Mouse (Mus musculus): ENCODE measurements around the gene Reg3g. TPM values are rescaled to one million over a fixed set of nuclear protein-coding genes. Genes with fewer than 3 reads are reported as not detected.
"Not testable (repeated sequence)": the region's sequence is repeated elsewhere in the genome, so short reads cannot be mapped to it uniquely, and the experiment has no call there.

Gene Reg3g
- total RNA-seq, 1 experiment = not detected

DNA sequence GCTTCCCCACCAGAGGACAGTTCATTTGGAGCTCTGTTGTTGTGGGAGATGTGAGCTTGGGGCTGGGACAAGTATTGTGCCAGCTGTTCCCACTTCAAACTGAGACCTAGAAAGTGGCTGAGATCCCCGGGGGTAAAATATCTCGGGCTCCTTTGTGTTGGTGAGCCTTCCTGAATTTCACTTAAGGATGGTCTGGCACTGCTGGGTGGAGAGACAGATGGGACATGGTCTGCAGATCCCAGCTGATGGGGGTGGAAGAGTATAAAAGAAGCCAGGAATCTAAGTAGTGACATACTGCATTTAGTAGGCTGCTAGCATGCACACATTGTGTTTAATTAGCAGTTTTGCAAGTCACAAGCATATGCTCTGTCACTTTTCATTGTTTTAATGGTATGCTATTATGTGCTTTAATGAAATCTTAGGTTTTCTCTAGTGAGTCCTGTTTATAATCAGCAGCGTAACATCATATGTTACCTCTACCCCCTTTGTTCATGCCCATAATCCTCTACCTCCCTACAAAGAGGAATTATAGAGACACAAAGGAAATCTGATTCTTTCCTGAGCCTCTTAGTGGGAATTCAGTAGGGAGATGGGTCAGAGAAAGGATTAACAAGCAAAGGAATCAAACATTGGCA lies 8.4 kb downstream of the Reg3g start:
- H3K4me1 ChIP-seq (ENCODE audit: control insufficient read depth in 2 of 2, insufficient read depth in 2 of 2, low read length in 2 of 2, poor library complexity in 1 of 2) = no peaks in the 10 kb centered on the region
- H3K4me3 ChIP-seq (ENCODE audit: insufficient read depth in 1 of 2, low read depth in 1 of 2, low read length in 2 of 2, poor library complexity in 1 of 2, severe bottlenecking in 1 of 2) = no peak overlapping the region
- H3K36me3 ChIP-seq (ENCODE audit: control insufficient read depth, insufficient read depth, low read length, poor library complexity, severe bottlenecking) = no peaks in the 10 kb centered on the region
- in situ Hi-C loops (cut with MboI; ENCODE audit: low sequenced_read_pairs in 2 of 2, unreplicated experiment in 2 of 2) = no loop called here
- no peak overlapping the region for H3K9ac ChIP-seq (ENCODE audit: insufficient read depth, low read depth, low read length, poor library complexity, severe bottlenecking)
- no peak overlapping the region for H3K27ac ChIP-seq (ENCODE audit: insufficient read depth, low read depth, low read length, poor library complexity, severe bottlenecking)
- no peak for DNase-seq (ENCODE audit: low read depth, low spot score)
- H3K9me3 ChIP-seq (ENCODE audit: control insufficient read depth, insufficient read depth, low read depth, low read length) = no peaks in the 10 kb centered on the region
- no peak for TF ChIP-seq ZNF384 (IDR thresholded peaks at IDR 0.05; ENCODE audit: low read depth, low read length)
- no peak for TF ChIP-seq ZC3H11A (IDR thresholded peaks at IDR 0.05; ENCODE audit: borderline replicate concordance, low read depth, low read length)
- TF ChIP-seq CHD2 (IDR thresholded peaks at IDR 0.05; ENCODE audit: low read depth, low read length) = no peak
- no peak for TF ChIP-seq MAFK (IDR thresholded peaks at IDR 0.05; ENCODE audit: insufficient read depth, low read depth, low read length)

DNA sequence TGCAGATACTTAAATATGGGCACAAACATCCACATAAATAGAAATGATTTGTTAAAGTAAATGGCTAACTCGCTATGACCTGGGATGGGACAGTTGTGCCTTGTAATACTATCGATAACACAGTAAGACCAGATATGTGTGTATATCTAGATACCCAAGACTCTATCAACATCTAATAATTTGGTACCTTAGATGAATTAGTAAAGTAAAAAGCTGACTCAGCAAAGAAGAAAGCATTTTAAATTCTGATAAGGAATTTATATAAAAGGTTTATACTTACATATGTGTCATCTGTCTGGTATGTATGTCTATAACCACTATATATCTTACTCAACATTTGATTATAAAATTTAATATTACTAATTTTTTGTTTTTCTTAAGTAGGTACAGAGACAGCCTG lies 15.9 kb downstream of the Reg3g start:
- no peak for DNase-seq (ENCODE audit: low read depth, low spot score)
- no peaks in the 10 kb centered on the region for H3K36me3 ChIP-seq (ENCODE audit: control insufficient read depth, insufficient read depth, low read length, poor library complexity, severe bottlenecking)
- in situ Hi-C loops (cut with MboI; ENCODE audit: low sequenced_read_pairs in 2 of 2, unreplicated experiment in 2 of 2) = no loop called here
- H3K27ac ChIP-seq (ENCODE audit: insufficient read depth, low read depth, low read length, poor library complexity, severe bottlenecking) = no peak overlapping the region
- no peaks in the 10 kb centered on the region for H3K4me1 ChIP-seq (ENCODE audit: control insufficient read depth in 2 of 2, insufficient read depth in 2 of 2, low read length in 2 of 2, poor library complexity in 1 of 2)
- no peak overlapping the region for H3K4me3 ChIP-seq (ENCODE audit: insufficient read depth in 1 of 2, low read depth in 1 of 2, low read length in 2 of 2, poor library complexity in 1 of 2, severe bottlenecking in 1 of 2)
- no peaks in the 10 kb centered on the region for H3K9me3 ChIP-seq (ENCODE audit: control insufficient read depth, insufficient read depth, low read depth, low read length)
- no peak overlapping the region for H3K9ac ChIP-seq (ENCODE audit: insufficient read depth, low read depth, low read length, poor library complexity, severe bottlenecking)
- TF ChIP-seq ZNF384 (IDR thresholded peaks at IDR 0.05; ENCODE audit: low read depth, low read length) (no peak), CHD2 (IDR thresholded peaks at IDR 0.05; ENCODE audit: low read depth, low read length) (no peak), HCFC1 (IDR thresholded peaks at IDR 0.05; ENCODE audit: borderline replicate concordance, insufficient read depth, low read length) (no peak), ZC3H11A (IDR thresholded peaks at IDR 0.05; ENCODE audit: borderline replicate concordance, low read depth, low read length) (no peak), MAFK (IDR thresholded peaks at IDR 0.05; ENCODE audit: insufficient read depth, low read depth, low read length) (peak; percentile 74)

DNA sequence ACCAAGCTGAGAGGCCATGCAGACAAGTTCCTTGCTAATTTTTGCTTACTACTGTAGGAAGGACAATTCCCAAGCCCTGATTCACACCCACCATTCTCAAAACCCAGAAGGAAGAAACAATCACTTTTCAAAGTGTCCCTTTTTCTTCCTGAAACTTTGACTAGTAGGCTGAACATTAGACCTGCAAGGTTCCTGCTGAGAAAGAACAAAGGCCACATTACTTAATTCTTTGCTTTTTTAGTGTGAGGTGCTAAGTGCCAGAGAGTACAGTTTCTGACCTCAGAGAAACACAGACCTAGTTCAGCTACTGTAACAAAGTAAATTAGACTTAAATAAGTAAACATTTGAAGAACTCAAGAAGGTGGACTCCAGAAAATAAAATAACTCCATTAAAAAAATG lies 20.3 kb downstream of the Reg3g start:
- no peak overlapping the region for H3K9ac ChIP-seq (ENCODE audit: insufficient read depth, low read depth, low read length, poor library complexity, severe bottlenecking)
- H3K4me1 ChIP-seq (ENCODE audit: control insufficient read depth in 2 of 2, insufficient read depth in 2 of 2, low read length in 2 of 2, poor library complexity in 1 of 2) = no peaks in the 10 kb centered on the region
- no peak overlapping the region for H3K27ac ChIP-seq (ENCODE audit: insufficient read depth, low read depth, low read length, poor library complexity, severe bottlenecking)
- H3K4me3 ChIP-seq (ENCODE audit: insufficient read depth in 1 of 2, low read depth in 1 of 2, low read length in 2 of 2, poor library complexity in 1 of 2, severe bottlenecking in 1 of 2) = no peak overlapping the region
- no peaks in the 10 kb centered on the region for H3K9me3 ChIP-seq (ENCODE audit: control insufficient read depth, insufficient read depth, low read depth, low read length)
- TF ChIP-seq ZNF384 (IDR thresholded peaks at IDR 0.05; ENCODE audit: low read depth, low read length) (no peak), ZC3H11A (IDR thresholded peaks at IDR 0.05; ENCODE audit: borderline replicate concordance, low read depth, low read length) (no peak), HCFC1 (IDR thresholded peaks at IDR 0.05; ENCODE audit: borderline replicate concordance, insufficient read depth, low read length) (no peak), MAFK (IDR thresholded peaks at IDR 0.05; ENCODE audit: insufficient read depth, low read depth, low read length) (no peak), CHD2 (IDR thresholded peaks at IDR 0.05; ENCODE audit: low read depth, low read length) (no peak)
- H3K36me3 ChIP-seq (ENCODE audit: control insufficient read depth, insufficient read depth, low read length, poor library complexity, severe bottlenecking) = no peaks in the 10 kb centered on the region
- in situ Hi-C loops (cut with MboI; ENCODE audit: low sequenced_read_pairs in 2 of 2, unreplicated experiment in 2 of 2) = no loop called here
- DNase-seq (ENCODE audit: low read depth, low spot score) = no peak

DNA sequence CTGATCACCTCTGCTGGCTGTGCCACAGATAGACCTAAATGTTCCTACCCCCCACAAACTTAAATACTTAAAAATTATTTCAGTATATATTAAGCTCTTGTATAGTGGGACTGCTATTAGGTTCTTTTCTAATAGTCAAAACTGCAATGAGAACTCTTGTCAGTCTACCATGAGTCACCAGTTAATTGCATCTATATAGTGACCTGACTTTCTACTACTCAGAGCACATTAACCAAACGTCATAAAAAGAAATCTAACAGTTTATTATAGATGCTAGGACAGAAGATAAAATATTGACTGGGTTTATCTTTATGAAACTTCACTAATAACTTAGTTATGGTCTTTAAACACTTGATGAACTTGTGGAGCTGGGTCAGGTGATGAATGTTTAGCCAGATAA lies 21.5 kb downstream of the Reg3g start:
- in situ Hi-C loops (cut with MboI; ENCODE audit: low sequenced_read_pairs in 2 of 2, unreplicated experiment in 2 of 2) = no loop called here
- H3K36me3 ChIP-seq (ENCODE audit: control insufficient read depth, insufficient read depth, low read length, poor library complexity, severe bottlenecking) = no peaks in the 10 kb centered on the region
- H3K4me3 ChIP-seq (ENCODE audit: insufficient read depth in 1 of 2, low read depth in 1 of 2, low read length in 2 of 2, poor library complexity in 1 of 2, severe bottlenecking in 1 of 2) = no peak overlapping the region
- TF ChIP-seq MAFK (IDR thresholded peaks at IDR 0.05; ENCODE audit: insufficient read depth, low read depth, low read length) = no peak
- no peak for TF ChIP-seq ZC3H11A (IDR thresholded peaks at IDR 0.05; ENCODE audit: borderline replicate concordance, low read depth, low read length)
- TF ChIP-seq ZNF384 (IDR thresholded peaks at IDR 0.05; ENCODE audit: low read depth, low read length) = no peak
- no peak for TF ChIP-seq CHD2 (IDR thresholded peaks at IDR 0.05; ENCODE audit: low read depth, low read length)
- no peak for TF ChIP-seq HCFC1 (IDR thresholded peaks at IDR 0.05; ENCODE audit: borderline replicate concordance, insufficient read depth, low read length)
- no peaks in the 10 kb centered on the region for H3K9me3 ChIP-seq (ENCODE audit: control insufficient read depth, insufficient read depth, low read depth, low read length)
- H3K27ac ChIP-seq (ENCODE audit: insufficient read depth, low read depth, low read length, poor library complexity, severe bottlenecking) = no peak overlapping the region
- DNase-seq (ENCODE audit: low read depth, low spot score) = no peak
- no peak overlapping the region for H3K9ac ChIP-seq (ENCODE audit: insufficient read depth, low read depth, low read length, poor library complexity, severe bottlenecking)
- H3K4me1 ChIP-seq (ENCODE audit: control insufficient read depth in 2 of 2, insufficient read depth in 2 of 2, low read length in 2 of 2, poor library complexity in 1 of 2) = no peaks in the 10 kb centered on the region

- H3K9me3 ChIP-seq (ENCODE audit: control insufficient read depth, insufficient read depth, low read depth, low read length) = no peaks in the 10 kb centered on the region
- DNase-seq (ENCODE audit: low read depth, low spot score) = no peak
- H3K9ac ChIP-seq (ENCODE audit: insufficient read depth, low read depth, low read length, poor library complexity, severe bottlenecking) = no peak overlapping the region
- no peak overlapping the region for H3K4me3 ChIP-seq (ENCODE audit: insufficient read depth in 1 of 2, low read depth in 1 of 2, low read length in 2 of 2, poor library complexity in 1 of 2, severe bottlenecking in 1 of 2)
- in situ Hi-C loops (cut with MboI; ENCODE audit: low sequenced_read_pairs in 2 of 2, unreplicated experiment in 2 of 2) = no loop called here
- no peak overlapping the region for H3K27ac ChIP-seq (ENCODE audit: insufficient read depth, low read depth, low read length, poor library complexity, severe bottlenecking)
- no peaks in the 10 kb centered on the region for H3K36me3 ChIP-seq (ENCODE audit: control insufficient read depth, insufficient read depth, low read length, poor library complexity, severe bottlenecking)
- no peak for TF ChIP-seq HCFC1 (IDR thresholded peaks at IDR 0.05; ENCODE audit: borderline replicate concordance, insufficient read depth, low read length)
- no peak for TF ChIP-seq ZC3H11A (IDR thresholded peaks at IDR 0.05; ENCODE audit: borderline replicate concordance, low read depth, low read length)
- no peak for TF ChIP-seq CHD2 (IDR thresholded peaks at IDR 0.05; ENCODE audit: low read depth, low read length)
- no peak for TF ChIP-seq MAFK (IDR thresholded peaks at IDR 0.05; ENCODE audit: insufficient read depth, low read depth, low read length)
- TF ChIP-seq ZNF384 (IDR thresholded peaks at IDR 0.05; ENCODE audit: low read depth, low read length) = no peak
- H3K4me1 ChIP-seq (ENCODE audit: control insufficient read depth in 2 of 2, insufficient read depth in 2 of 2, low read length in 2 of 2, poor library complexity in 1 of 2) = no peaks in the 10 kb centered on the region
These were observed 43.2 kb downstream of the Reg3g start for GRCm38 (mm10) chr6:78425497-78425896.

GRCm38 (mm10) chr6:78422411-78422810 lies 46.3 kb downstream of the Reg3g start, which contains the start of gene Reg1:
TSS of gene Reg1 (plus strand) at chr6:78422711.
- H3K4me3 ChIP-seq (ENCODE audit: insufficient read depth in 1 of 2, low read depth in 1 of 2, low read length in 2 of 2, poor library complexity in 1 of 2, severe bottlenecking in 1 of 2); H3K36me3 ChIP-seq (ENCODE audit: control insufficient read depth, insufficient read depth, low read length, poor library complexity, severe bottlenecking); H3K4me1 ChIP-seq (ENCODE audit: control insufficient read depth in 2 of 2, insufficient read depth in 2 of 2, low read length in 2 of 2, poor library complexity in 1 of 2); H3K27ac ChIP-seq (ENCODE audit: insufficient read depth, low read depth, low read length, poor library complexity, severe bottlenecking); H3K9me3 ChIP-seq (ENCODE audit: control insufficient read depth, insufficient read depth, low read depth, low read length); in situ Hi-C loops (cut with MboI; ENCODE audit: low sequenced_read_pairs in 2 of 2, unreplicated experiment in 2 of 2); H3K9ac ChIP-seq (ENCODE audit: insufficient read depth, low read depth, low read length, poor library complexity, severe bottlenecking); DNase-seq (ENCODE audit: low read depth, low spot score): not testable (repeated sequence)
